Mouse (Mus musculus): ENCODE data around the gene Klf13. TPM values are rescaled to one million over a fixed set of nuclear protein-coding genes. Genes with fewer than 3 reads are reported as not detected.
A peak's percentile ranks its signal among the peaks of the same experiment; 100 is the strongest.

Klf13 gene
- polyA plus RNA-seq, 1 experiment from 2014 or later = 22.1 TPM

DNA sequence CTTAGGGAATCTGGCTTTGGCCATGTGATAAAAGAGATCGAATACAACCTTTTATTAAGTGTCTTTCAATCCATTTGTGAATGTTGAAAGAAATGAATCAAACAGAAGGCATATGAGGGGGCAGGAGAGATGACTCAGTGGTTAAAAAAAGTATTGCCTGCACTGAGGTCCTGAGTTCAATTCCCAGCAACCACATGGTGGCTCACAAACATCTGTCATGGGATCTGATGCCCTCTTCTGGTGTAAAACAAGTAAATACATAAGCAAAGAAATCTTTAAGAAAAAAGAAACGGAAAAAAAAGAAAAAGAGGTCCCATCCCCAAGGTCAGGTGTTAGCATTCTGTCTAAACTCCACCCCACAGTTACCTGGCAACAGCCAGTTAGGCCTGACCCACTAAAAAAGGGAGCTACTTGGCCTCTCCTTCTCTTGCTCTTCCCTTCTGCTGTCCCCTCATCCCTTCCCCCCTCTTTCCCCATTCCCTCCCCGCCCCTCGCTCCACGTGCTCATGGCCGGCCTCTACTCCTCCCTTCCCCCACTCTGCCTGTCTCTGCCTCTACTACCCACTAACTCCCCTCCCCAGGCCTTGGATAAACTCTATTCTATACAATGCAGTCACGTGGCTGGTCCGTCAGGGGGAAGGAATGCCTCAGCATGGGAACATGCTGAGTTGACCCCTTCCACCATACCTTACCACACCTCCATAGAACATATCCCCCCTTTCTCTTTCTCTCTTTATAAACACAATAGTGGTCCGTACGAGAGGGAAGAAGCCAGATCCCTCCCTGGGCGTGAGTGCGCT, 25.6 kb downstream of the Klf13 start:
- WGBS = 29% methylated on average over 12 of the region's 12 CpGs
- ATAC-seq = no peak
- no peak overlapping the region for H3K4me2 ChIP-seq (ENCODE audit: low read length)
- H3K36me3 ChIP-seq (ENCODE audit: control insufficient read depth, insufficient read depth, low read length) = no peaks in the 10 kb centered on the region
- H3K27ac ChIP-seq (ENCODE audit: low read depth, low read length) = no peak overlapping the region
- no peaks in the 10 kb centered on the region for H3K9me3 ChIP-seq (ENCODE audit: control insufficient read depth, low read length)
- H3K9ac ChIP-seq (ENCODE audit: low read depth, low read length) = no peak overlapping the region
- H3K4me1 ChIP-seq (ENCODE audit: control insufficient read depth, insufficient read depth, low read depth, low read length) = peaks cover 39% of the 10 kb centered on the region
- H3K4me3 ChIP-seq (ENCODE audit: low read length) = no peak overlapping the region
- H3K27me3 ChIP-seq (replicated peaks; ENCODE audit: control insufficient read depth, insufficient read depth, low read length) = no peaks in the 10 kb centered on the region

DNA sequence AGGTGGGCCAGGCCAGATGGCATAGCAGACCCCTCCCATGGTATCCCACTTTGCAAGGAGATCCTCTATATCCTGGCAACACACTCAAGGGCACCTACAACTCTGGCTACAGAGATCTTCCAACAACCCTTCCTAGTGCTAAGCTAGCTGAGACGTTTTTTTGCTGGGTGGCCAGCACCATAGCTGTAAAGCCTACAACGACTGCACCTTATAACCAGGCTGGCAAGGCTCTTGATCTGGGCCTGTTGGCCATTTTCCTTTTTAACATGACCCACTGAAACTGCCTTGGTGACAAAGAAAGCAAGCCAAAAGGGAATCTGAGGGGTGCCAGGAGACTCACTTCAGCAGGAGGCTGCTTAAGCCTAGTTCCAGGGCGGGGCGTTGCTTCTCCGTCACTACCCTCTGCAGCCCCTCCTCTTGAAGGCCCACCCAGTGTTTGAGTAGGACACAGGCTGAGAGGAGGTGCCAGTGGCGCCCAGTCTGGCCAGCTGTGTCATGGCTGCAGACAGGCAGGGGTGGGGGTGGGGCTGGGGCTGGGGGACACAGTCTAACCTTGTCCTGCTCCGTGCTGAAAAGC, 26.4 kb downstream of the Klf13 start:
- Histone ChIP-seq H3K27me3 (replicated peaks; ENCODE audit: control insufficient read depth, insufficient read depth, low read length) (no peaks in the 10 kb centered on the region), H3K4me2 (ENCODE audit: low read length) (no peak overlapping the region), H3K27ac (ENCODE audit: low read depth, low read length) (peak overlapping the region; percentile 70), H3K36me3 (ENCODE audit: control insufficient read depth, insufficient read depth, low read length) (no peaks in the 10 kb centered on the region), H3K4me3 (ENCODE audit: low read length) (no peak overlapping the region), H3K9ac (ENCODE audit: low read depth, low read length) (no peak overlapping the region), H3K9me3 (ENCODE audit: control insufficient read depth, low read length) (no peaks in the 10 kb centered on the region), H3K4me1 (ENCODE audit: control insufficient read depth, insufficient read depth, low read depth, low read length) (peaks cover 37% of the 10 kb centered on the region)
- peak; percentile 54 for ATAC-seq
- WGBS = 27% methylated on average over 7 of the region's 7 CpGs

DNA sequence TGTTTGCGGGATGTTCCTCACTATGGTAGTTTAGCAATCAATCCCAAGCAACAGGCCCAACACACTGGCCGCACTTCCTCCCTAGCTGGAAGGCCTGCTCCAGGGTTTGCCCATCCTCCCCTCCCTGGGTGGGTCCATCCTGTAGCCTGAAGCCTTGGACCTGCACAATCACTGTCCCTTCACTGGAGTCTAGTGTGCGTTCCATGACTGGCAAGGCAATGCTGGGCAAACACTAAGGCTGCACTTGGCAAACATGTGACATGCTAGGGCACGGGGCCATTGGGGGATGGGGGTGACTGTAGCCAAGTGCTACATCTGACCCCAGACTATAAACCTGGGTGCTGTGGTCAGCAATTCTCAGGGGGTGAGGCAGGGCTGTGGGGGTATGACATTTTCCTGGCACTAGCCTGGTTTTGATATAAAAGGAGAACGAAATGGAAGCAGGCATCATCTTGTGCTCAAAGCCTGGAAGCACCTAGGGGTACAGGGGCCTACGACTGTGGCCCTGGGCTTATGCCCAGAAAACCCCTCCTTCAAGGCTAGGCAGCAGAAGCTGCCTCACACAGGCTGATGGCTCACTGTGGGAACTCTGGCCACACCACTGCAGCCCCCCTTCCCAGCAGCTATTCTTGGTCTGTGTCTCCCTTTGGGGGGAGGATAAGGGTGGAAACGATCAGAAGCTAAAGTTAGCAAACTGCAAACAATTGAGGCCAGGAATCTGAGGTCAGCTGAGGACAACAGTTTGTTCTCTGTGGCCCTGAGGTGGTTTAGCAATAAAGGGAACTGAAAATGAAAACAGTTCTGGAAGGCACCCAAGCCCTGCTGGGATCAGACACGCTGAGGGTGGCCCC, 27.1 kb downstream of the Klf13 start:
- Histone ChIP-seq H3K27me3 (replicated peaks; ENCODE audit: control insufficient read depth, insufficient read depth, low read length) (no peaks in the 10 kb centered on the region), H3K27ac (ENCODE audit: low read depth, low read length) (peak overlapping the region; percentile 70; the same call in 1 of the 2 replicates), H3K36me3 (ENCODE audit: control insufficient read depth, insufficient read depth, low read length) (no peaks in the 10 kb centered on the region), H3K9me3 (ENCODE audit: control insufficient read depth, low read length) (no peaks in the 10 kb centered on the region), H3K4me1 (ENCODE audit: control insufficient read depth, insufficient read depth, low read depth, low read length) (peaks cover 37% of the 10 kb centered on the region), H3K9ac (ENCODE audit: low read depth, low read length) (no peak overlapping the region), H3K4me3 (ENCODE audit: low read length) (no peak overlapping the region), H3K4me2 (ENCODE audit: low read length) (no peak overlapping the region)
- ATAC-seq = peak; percentile 52
- WGBS = 40% methylated on average over 8 of the region's 8 CpGs

DNA sequence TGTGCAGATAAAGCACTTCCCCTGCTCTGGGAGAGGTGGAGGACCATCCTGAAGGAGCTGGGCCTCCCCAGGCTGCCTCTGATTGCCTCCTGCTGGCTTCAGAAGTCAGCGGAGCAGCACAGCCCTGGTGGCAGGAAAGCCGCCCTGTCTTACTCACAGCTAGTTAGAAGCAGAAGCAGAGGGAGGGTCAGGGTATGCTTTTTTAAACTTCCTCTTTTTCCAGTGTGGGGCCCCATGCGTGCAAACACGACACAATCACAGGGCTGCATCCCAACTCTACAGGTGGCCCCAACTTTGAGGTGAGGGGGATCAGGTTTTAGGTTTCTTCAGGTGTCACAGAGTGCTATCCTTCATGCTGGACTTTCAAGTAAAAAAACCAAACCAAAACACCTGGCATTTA, 27.8 kb downstream of the Klf13 start:
- Histone ChIP-seq H3K4me3 (ENCODE audit: low read length) (no peak overlapping the region), H3K4me2 (ENCODE audit: low read length) (no peak overlapping the region), H3K4me1 (ENCODE audit: control insufficient read depth, insufficient read depth, low read depth, low read length) (peaks cover 37% of the 10 kb centered on the region), H3K9ac (ENCODE audit: low read depth, low read length) (no peak overlapping the region), H3K36me3 (ENCODE audit: control insufficient read depth, insufficient read depth, low read length) (no peaks in the 10 kb centered on the region), H3K27me3 (replicated peaks; ENCODE audit: control insufficient read depth, insufficient read depth, low read length) (no peaks in the 10 kb centered on the region), H3K9me3 (ENCODE audit: control insufficient read depth, low read length) (no peaks in the 10 kb centered on the region), H3K27ac (ENCODE audit: low read depth, low read length) (0 out of 2 replicates have a peak overlapping the region, but pooled peaks have one; percentile 32)
- 45% methylated on average over 4 of the region's 4 CpGs for WGBS
- ATAC-seq = no peak

DNA sequence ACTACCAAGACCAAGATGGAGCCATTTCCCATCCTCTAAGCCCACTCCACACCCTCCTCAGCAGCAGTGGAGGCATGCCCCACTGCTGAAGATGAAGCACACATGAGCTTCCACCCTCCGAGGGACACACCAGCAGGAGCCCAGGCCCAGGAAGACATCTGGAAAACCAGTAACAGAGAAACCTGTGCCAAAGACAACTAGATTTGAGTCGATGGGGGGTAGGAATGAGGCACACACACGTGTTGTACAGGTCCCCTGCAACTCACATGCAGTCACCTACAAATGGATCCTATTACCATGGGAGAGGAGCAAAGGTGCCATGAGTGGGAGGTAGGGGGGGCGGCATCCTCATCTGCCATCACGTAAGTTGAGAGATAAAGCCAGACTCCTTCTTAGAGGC, 28.5 kb downstream of the Klf13 start:
- no peaks in the 10 kb centered on the region for H3K27me3 ChIP-seq (replicated peaks; ENCODE audit: control insufficient read depth, insufficient read depth, low read length)
- H3K27ac ChIP-seq (ENCODE audit: low read depth, low read length) = no peak overlapping the region
- no peak overlapping the region for H3K4me3 ChIP-seq (ENCODE audit: low read length)
- no peak for ATAC-seq
- H3K9me3 ChIP-seq (ENCODE audit: control insufficient read depth, low read length) = no peaks in the 10 kb centered on the region
- 69% methylated on average over 5 of the region's 5 CpGs for WGBS
- H3K4me2 ChIP-seq (ENCODE audit: low read length) = no peak overlapping the region
- H3K36me3 ChIP-seq (ENCODE audit: control insufficient read depth, insufficient read depth, low read length) = no peaks in the 10 kb centered on the region
- peaks cover 37% of the 10 kb centered on the region for H3K4me1 ChIP-seq (ENCODE audit: control insufficient read depth, insufficient read depth, low read depth, low read length)
- H3K9ac ChIP-seq (ENCODE audit: low read depth, low read length) = no peak overlapping the region

DNA sequence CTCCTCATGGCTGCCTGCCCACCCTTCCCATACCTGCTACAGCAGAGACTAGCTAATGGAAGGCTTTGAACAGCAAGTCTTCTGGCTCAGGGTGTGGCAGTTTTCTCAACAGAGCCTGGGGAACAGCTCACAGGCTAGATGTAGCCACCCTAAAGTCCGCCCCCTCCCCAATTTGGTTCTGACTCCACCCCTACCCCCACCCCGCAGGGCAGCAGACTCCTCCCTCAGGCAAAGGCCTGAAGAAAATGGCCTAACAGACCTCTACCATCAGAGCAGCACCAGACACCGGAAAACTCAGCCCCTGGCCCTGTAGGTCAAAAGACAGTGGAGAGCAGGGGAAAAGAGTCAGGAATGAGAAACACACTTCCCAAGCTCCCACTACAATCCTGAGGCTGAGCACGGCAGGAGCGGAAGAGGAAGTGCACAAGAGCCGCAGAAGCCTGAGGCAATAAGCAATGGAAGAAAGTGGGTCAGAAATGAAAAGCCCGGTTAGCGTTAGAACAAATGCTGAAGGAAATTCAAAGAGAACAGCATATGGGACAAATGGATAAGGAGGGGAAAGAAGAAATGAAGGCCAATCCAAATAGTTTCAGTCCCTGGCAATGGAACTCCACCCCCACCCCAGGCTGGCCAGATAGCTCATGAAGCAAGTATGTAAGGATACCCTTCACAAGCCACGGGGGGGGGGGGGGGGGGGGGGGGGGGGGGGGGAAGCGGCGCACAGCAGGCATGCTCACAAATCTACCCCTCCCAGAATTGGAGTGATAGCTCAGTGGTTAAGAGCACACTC, 30.0 kb downstream of the Klf13 start:
- H3K27me3 ChIP-seq (replicated peaks; ENCODE audit: control insufficient read depth, insufficient read depth, low read length) = no peaks in the 10 kb centered on the region
- no peak overlapping the region for H3K4me2 ChIP-seq (ENCODE audit: low read length)
- peak; percentile 5; the same call in 1 of the 2 replicates for ATAC-seq
- H3K9me3 ChIP-seq (ENCODE audit: control insufficient read depth, low read length) = no peaks in the 10 kb centered on the region
- peak overlapping the region; percentile 53 for H3K27ac ChIP-seq (ENCODE audit: low read depth, low read length)
- H3K4me3 ChIP-seq (ENCODE audit: low read length) = no peak overlapping the region
- H3K9ac ChIP-seq (ENCODE audit: low read depth, low read length) = no peak overlapping the region
- H3K36me3 ChIP-seq (ENCODE audit: control insufficient read depth, insufficient read depth, low read length) = no peaks in the 10 kb centered on the region
- 44% methylated on average over 9 of the region's 11 CpGs for WGBS
- H3K4me1 ChIP-seq (ENCODE audit: control insufficient read depth, insufficient read depth, low read depth, low read length) = peaks cover 40% of the 10 kb centered on the region

DNA sequence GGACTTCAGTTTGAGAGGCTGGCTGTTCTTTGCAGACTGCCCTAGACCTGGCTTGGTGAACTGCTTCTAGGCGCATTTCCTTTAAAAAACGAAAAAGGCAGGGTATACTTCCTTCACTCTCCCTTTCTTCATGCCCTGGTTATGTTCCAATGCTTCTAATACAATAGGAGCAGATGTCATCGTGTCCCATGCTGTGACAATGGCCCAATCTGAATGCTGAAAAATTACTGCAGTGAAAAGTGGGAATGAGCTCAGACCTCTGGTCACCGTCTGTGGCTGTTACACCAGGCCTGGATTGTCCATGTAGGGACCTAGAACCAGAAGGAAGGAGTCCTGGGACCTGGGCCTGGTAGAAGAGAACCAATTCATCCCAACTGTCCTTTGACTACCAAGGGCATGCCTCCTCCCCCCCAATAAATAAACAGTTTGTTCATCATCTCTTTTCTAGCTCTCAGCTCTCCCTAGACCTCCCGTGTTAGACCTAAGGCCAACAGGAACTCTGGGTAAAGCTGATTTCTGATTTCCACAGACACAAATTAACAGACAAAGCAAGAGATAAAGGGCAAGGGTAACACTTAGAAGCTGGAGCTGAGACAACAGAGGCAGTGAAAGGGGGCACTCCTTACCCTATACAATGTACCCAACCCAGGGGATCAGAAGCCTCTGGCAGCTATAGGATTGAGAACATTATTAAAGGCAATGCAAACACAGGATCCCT, 30.8 kb downstream of the Klf13 start:
- Histone ChIP-seq H3K4me3 (ENCODE audit: low read length) (no peak overlapping the region), H3K9ac (ENCODE audit: low read depth, low read length) (no peak overlapping the region), H3K4me1 (ENCODE audit: control insufficient read depth, insufficient read depth, low read depth, low read length) (peaks cover 40% of the 10 kb centered on the region), H3K36me3 (ENCODE audit: control insufficient read depth, insufficient read depth, low read length) (no peaks in the 10 kb centered on the region), H3K4me2 (ENCODE audit: low read length) (no peak overlapping the region), H3K27ac (ENCODE audit: low read depth, low read length) (peak overlapping the region; percentile 53), H3K27me3 (replicated peaks; ENCODE audit: control insufficient read depth, insufficient read depth, low read length) (no peaks in the 10 kb centered on the region), H3K9me3 (ENCODE audit: control insufficient read depth, low read length) (no peaks in the 10 kb centered on the region)
- ATAC-seq = no peak
- 68% methylated on average over 5 of the region's 5 CpGs for WGBS

DNA sequence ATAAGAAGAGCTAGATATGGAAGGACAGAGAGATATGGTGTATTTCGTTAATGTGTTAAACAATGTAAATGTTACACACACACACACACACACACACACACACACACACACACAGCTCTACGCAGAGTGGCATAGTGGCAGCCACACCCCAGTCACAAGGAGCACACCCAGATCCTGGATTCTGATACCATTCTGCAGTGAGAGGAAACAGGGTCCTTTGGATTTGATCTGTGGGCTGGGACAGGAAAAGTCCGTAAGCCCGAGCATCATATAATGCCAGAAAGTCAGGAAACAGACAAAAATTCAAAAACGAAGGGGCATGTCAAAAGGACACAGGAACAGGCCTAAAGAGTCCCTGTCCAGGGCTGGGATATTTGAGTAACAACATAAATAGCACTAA, 33.1 kb downstream of the Klf13 start:
- Histone ChIP-seq H3K4me1 (ENCODE audit: control insufficient read depth, insufficient read depth, low read depth, low read length) (peaks cover 29% of the 10 kb centered on the region), H3K9ac (ENCODE audit: low read depth, low read length) (no peak overlapping the region), H3K4me2 (ENCODE audit: low read length) (no peak overlapping the region), H3K27ac (ENCODE audit: low read depth, low read length) (no peak overlapping the region), H3K27me3 (replicated peaks; ENCODE audit: control insufficient read depth, insufficient read depth, low read length) (no peaks in the 10 kb centered on the region), H3K36me3 (ENCODE audit: control insufficient read depth, insufficient read depth, low read length) (no peaks in the 10 kb centered on the region), H3K4me3 (ENCODE audit: low read length) (no peak overlapping the region), H3K9me3 (ENCODE audit: control insufficient read depth, low read length) (no peaks in the 10 kb centered on the region)
- WGBS = 91% methylated on average over 5 of the region's 5 CpGs
- ATAC-seq = no peak
